Mouse (Mus musculus) liver, adult 2 months (tissue): ENCODE data around the gene Cdr2.

ENCODE experiments used
- CTCF ChIP-seq: fragments of 200-500 bp; IDR thresholded peaks from 2 replicates; pipeline ENCODE4 v1.5.1; 2011; ENCODE audit warnings: low read depth, low read length, control low read depth
- POLR2A ChIP-seq: fragments of 200-500 bp; IDR thresholded peaks from 2 replicates; pipeline ENCODE4 v1.6.1; 2011; ENCODE audit warnings: low read length, control low read depth; ENCODE audit not compliant: insufficient read depth; ENCODE audit errors: extremely low read depth

- TF ChIP-seq CTCF = no peak
- TF ChIP-seq POLR2A = no peak
These were observed 48.4 kb downstream of the Cdr2 start for GRCm38 (mm10) chr7:120933680-120934195.
